Mouse (Mus musculus): ENCODE results near the gene Mmel1.

Mmel1 gene

DNA sequence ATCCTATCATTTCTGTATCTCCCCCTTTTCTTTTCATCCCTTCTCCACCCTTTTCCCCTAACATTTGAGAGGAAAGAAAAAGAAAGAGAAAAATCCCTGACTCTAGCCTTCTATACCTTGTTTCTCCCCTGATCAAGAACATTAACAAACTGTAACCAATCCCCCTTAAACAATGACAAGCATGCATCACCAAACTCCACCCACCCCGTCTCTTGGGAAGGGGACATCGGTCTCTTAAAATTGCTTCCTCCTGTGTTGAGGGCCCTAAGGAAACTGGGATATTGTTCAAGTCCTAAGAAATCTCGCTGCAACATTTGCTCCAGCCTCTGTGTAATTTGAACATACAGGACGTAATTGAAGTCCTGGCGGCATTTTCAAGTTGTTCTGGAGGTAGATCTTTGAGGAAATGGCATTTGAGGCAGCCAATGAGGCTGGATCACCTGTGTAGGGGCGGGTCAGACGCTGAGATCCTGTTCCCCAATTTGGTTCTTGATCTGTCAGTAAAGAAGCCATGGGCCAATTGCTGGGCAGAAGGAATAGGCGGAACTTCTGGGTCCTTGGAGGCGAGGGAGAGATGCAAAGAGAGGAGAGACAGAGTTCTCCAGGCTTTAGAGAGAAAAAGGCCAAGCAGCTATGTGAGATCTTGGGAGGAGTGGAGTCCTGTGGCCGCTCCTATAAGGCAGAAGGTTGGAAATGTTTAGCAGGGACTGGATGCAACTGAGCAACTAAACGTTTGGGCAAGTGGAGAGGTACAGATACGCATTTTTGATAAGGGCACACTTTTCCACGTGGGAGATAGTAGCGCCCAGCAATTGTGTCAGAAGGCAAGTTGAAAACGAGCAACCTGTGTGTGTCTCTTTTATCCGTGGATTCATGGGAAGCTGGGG lies 35.0 kb downstream of the Mmel1 start:
- peak; percentile 91 to 95 for DNase-seq (ENCODE audit: low spot score in 2 of 2)

DNA sequence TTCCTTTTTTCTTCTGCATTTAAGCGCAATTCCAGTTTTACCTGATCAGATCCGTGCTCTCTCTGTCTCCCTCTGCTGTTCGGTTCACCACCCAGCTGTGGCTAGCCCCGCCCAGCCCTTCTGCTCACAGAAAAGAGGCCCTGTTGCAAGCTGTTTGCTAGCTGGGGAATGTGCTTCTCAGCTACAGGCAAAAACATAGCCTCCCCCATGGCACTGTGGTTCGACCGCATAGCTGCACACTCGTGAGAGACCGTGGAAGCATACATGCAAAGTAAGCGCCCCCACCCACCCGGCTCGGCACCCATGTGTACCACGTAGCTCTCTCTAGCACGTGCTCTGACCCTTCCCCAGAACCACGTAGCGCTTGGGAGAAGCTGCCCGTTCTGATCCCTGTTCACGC lies 38.4 kb downstream of the Mmel1 start:
- peak; percentile 72 to 79 for DNase-seq (ENCODE audit: low spot score in 2 of 2)

DNA sequence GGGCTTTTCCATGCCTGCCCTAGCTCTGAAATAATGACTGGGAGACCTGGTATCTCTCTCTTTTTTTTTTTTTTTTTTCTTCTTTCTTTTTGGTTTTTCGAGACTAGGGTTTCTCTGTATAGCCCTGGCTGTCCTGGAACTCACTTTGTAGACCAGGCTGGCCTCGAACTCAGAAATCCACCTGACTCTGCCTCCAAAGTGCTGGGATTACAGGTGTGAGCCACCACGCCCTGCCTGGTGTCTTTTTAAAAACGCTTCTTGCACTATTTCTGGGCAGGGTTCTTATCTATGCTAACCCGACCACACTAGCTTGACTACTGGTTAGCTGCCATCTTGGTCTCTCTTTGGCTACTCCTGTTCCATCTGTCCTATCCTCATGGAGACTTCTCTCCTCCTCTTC lies 39.1 kb downstream of the Mmel1 start:
- DNase-seq (ENCODE audit: low spot score in 2 of 2), result no peak

DNA sequence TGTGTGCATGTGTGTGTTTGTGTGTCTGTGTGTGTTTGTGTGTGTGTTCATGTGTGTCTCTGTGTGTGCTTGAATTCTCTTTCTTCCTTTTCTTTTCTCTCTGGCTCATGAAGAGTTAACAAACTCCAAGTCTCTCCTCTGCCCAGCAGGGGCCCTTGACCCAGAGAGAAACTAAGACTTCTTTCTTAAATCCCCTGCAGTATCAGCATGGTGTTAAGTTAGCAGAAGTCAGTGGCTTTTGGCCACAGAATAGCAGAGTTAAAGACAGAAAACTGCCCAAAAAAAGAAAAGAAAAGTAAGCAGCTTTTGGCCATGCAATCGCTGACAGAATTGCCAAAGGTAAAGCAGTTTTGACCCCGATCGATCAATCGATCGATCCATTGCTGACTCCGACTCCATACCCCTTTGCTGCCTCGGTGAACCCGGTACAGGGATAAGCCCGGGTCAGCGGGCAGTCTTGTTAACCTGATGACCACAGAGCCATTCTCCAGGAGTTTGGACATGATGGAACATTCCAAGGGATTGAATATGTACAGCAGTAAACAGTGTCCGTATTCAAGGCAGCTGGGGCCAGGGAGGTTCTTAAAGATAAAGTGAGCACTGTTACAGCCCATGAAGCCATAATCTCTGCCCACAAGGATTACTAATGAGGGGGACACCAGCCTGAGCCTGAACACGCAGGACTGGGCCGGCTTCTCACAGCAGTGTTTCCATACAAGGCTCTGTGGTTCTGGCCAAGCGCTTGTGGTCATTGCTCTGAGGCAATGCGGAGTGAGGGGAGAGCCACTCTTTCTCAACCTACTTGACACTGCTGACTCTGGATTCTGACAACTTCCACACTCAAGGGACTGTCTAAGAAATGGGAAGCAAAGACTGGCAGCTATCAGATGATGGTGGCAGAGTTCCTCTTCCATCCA lies 41.5 kb downstream of the Mmel1 start:
- peak; percentile 46 to 57 for DNase-seq (ENCODE audit: low spot score in 2 of 2)

DNA sequence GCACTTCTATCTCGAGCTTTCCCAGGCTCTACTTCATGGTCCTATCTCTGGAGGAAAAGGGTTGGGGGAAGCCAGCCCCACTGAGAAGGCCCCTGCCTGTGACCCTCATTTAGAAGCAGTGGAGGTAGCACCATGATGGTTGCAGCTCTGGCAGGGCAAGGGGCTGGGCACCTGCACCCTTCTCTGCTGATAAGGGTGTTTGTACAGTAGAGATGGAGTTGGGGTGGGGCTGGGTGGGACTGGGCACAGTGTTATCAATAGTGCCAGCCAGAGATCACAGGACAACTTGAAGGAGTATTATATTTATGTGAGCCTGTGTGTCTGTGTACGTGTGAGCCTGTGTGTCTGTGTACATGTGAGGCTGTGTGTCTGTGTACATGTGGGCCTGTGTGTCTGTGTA lies 42.3 kb downstream of the Mmel1 start:
- DNase-seq (ENCODE audit: low spot score in 2 of 2), result no peak

- no peak for DNase-seq (ENCODE audit: low spot score in 2 of 2)
These were observed 44.5 kb downstream of the Mmel1 start for GRCm38 (mm10) chr4:154913845-154914244.

DNA sequence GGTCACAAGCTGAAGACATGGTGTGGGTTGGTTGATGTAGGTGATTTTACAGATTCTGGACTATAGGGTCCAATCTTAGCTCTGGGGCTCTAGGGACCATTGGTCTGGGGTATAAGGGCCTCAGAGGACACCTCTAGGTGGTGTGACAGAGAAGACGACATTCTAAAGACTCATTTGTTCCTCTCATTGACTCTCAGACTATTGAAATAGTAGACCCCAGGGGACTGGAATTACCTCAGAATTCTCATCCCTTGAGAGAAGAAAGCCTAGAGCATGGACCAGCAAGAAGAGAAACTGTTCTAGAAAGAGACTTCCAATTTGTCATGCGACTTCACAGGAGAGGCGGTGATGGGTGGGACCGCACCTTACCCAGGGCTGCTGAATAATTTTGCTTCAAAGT lies 44.9 kb downstream of the Mmel1 start:
- no peak for DNase-seq (ENCODE audit: low spot score in 2 of 2)

DNA sequence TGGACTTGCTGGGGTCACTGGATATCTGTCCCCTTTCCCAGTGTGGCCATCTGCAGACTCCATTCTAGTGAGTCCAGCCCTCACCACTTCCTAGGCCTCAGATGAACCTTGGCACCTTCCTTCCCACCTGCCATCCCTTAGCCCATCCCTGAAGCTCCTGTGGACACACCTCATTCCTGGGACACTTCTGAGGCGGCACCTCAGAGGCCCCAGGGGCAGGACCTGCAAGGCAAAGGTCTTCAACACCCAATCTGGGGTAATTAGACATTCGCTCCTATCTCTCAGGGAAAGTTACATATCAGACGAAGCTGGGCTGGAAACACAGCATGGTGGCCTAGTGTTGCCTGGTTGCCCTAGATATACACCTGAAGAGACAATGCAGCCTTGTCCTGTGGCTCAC lies 45.3 kb downstream of the Mmel1 start:
- DNase-seq (ENCODE audit: low spot score in 2 of 2), result no peak

DNA sequence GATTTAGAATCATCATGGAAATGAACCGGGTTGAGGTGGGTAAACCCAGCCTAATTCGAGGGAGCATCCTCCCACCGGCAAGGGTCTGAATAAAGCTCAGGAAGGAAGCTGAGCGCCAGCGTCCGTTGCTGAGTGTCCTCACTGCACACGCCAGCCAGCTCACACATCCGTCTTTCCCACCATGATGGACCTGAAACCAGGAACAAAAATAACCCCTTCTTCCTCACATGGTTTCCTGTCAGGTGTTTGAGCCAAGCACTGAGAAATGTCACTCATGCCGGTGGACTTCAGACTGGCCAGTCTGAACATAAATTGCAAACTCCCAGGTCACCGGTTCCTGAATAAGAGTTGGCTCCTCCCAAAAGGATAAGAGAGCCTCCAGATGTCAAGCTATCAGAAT lies 45.9 kb downstream of the Mmel1 start:
- no peak for DNase-seq (ENCODE audit: low spot score in 2 of 2)

DNA sequence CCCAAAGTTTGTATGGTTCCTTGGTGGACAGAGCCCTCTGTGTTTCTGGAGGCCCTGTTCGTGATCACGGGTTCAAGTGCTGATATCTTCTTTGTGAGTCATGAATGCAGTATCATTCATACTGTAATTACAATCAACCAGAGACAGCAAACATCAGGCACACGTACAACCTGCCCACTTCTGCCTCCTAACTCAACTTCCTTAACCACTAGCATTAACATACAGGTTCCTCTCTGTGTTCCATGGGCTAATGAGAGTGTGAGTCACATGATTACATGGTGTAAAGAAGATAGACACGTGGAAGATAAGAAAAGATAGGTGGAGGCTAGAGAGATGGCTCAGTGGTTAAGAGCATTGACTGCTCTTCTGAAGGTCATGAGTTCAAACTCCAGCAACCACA lies 47.3 kb downstream of the Mmel1 start:
- DNase-seq (ENCODE audit: low spot score in 2 of 2), result no peak

DNA sequence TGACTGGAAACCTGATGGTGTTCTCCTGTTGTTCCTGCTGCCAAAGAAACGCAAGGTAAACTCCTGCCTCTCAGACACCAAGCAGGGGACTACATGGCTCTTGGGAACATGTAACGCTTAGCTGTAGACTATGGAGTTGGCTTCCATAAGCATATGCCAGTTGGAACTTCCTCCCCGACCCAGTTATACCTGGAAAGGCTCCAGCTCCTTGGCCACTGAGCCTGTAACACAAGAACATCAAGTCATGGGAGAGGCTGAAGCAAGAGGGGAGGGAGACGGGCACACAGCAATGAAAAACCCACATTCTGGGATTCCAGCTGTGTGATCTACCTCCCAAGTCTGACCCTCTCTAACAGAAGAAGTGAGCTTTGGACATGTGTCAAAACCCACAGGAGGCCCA lies 52.9 kb downstream of the Mmel1 start:
- DNase-seq (ENCODE audit: low spot score in 2 of 2), result no peak

DNA sequence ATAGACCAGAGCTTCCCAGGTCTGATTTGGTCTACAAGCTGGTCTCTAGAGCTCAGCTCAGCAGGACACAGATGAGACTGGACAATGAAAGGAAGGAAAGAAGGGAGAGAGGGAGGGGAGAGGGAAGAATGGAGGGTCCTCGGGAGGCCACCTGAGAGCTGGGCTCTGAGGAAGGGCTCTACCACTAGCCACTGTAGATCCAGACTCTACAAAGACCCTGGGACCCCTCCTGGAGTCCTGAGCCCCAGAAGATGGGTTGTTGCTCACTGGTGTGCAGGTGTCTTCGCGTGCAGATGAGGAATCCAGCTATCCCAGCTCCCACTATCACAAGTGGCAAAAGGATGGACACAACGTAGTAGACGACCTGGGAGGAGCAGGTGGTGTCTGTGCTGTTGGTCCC lies 53.5 kb downstream of the Mmel1 start:
- DNase-seq (ENCODE audit: low spot score in 2 of 2), result no peak

DNA sequence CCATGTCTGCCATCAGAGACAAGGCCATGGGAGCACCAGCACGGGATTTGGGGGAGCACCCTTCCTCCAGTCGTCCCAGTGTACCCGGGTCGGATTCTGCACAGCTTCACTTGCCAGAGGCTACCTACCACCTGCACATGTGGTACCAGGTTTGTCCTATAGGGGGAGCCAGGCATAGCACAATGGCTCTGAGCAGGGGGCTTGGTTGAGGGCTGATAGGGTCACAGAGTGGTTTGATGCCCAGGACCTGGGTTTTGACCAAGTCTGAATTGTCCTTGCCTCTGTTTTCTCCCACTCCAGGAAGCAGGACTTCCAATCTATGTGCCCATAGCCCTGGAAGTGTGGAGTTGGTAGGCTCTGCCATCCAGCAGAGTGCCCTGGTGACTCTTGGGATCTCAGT lies 56.0 kb downstream of the Mmel1 start:
- DNase-seq (ENCODE audit: low spot score in 2 of 2), result no peak

DNA sequence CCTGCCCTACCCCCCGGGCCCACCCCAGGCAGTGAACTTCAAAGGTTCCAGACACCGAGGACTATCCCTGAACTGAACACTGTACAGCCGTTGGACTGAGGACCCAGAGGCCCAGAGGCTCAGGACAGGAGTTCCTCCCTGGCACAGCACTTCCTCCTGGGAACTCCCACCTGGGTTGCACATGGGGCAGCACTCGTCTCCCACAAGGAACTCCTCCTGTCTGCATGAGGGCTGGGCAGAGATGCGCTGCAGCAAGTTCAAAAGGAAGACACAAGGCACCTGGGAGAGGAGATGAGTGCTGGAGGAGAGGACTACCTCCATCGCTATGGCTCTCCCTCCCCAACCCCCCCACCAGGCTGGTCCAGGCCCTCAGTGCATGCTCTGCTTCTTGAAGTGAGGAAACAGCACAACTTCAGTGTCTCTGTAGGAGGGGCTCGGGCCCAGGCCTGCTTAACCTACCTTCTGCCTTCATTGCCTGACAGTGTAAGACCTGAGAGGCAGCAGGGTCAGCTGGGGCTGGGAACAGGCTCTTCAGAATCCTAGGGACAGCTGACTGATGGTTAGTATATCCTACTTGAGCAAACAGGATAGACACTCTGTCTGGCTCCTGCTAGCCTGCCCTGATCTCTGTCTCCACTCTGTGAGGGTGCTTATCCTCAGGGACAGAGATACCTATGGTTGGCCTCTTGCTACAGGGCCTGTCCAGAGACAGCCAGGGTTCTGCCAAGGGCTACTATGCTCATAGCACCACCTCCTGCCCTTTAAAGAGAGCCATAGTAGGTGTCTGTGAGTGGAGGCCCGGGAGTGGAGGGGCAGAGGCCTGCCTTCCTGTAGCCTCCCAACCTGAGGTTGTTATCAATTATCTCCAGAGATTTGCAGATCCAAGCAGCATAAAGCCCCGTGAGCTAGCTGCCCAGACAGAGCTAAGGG lies 57.8 kb downstream of the Mmel1 start:
- DNase-seq (ENCODE audit: low spot score in 2 of 2), result no peak

- no peak for DNase-seq (ENCODE audit: low spot score in 2 of 2)
These were observed 58.5 kb downstream of the Mmel1 start for GRCm38 (mm10) chr4:154927899-154928337.

DNA sequence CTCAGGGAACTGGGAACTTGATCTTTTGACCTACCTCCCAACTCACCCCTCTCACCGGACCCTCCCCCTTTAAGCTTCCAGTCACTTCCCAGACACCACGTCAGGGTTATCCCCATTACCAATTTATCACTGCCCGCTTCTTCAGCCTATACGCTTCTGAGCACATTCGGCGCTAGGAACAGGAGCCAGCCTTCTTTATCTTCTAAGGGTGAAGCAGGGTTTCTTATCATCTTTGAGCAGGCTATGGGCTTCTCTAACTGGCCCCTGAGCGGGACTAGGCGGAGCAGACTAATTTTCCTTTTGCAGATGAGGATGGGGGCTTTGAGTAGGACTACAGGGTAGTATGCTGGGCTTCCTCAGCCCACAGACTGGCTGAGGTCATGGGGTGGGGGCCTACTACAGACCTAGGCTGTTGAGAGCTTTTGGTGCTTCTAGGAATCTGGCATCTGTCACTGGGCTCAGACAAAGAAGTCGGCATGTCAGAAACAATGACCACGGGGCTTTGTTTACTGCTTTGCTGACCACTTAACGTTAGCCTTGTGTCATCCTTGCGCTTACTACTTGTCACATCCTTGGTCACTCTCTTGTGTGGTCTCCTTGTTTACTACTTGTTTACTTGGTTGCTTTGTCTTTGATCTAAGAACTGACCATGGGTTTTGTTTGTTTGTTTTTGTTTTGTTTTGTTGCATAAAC lies 59.2 kb downstream of the Mmel1 start, which contains the start of gene Tnfrsf14:
TSS of gene Tnfrsf14 (minus strand) at position 169 of the 693 bp plus-strand sequence.
- no peak for DNase-seq (ENCODE audit: low spot score in 2 of 2)

GRCm38 (mm10) chr4:154929088-154929660 lies 59.8 kb downstream of the Mmel1 start:
- no peak for DNase-seq (ENCODE audit: low spot score in 2 of 2)

DNA sequence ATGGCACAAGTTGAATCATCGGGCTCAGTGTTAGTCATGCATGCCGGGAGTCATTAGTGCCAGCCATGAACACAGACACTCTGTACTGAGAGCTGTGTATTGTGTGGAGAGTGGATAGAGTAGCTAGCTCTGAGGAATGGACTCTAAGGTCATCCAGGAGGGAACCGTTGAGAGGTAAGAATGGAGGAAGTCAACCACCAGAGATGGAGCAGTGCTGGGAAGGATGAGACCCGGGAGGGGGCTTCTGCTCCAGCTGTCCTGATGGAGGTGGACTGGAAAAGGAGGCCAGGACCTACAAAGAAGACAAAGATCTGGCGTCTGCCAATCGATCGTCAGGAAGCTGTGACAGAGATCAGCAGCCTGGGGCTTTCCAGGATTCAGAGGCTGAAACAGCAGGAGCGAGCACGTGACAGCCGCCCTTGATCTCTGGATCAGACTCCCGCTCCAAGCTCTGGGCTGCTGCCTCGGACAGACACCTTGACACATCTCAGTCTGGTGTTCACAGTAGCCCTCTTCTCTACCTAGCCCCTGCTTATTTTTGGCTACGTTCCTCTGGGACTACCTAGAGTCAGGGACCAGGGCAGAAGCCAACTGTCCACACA lies 64.0 kb downstream of the Mmel1 start:
- no peak for DNase-seq (ENCODE audit: low spot score in 2 of 2)

DNA sequence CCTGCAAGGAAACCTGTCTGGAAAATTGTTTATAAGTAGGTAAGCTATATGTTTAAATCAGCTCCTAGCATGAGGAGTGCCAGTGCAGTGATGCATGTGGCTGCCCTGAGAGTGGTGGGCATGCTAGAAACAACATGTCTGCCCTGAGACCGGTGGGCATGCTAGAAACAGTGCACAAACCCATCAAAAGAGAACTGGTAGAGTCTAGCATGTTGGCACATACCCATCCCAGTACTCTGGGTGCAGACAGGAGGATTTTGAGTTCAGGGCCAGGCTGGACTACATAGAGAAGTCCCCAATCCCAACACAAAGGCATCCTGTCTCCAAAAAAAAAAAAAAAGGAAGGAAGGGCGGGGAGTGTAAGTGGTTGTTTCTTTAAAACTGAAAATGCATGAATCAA lies 65.4 kb downstream of the Mmel1 start:
- DNase-seq (ENCODE audit: low spot score in 2 of 2), result no peak

DNA sequence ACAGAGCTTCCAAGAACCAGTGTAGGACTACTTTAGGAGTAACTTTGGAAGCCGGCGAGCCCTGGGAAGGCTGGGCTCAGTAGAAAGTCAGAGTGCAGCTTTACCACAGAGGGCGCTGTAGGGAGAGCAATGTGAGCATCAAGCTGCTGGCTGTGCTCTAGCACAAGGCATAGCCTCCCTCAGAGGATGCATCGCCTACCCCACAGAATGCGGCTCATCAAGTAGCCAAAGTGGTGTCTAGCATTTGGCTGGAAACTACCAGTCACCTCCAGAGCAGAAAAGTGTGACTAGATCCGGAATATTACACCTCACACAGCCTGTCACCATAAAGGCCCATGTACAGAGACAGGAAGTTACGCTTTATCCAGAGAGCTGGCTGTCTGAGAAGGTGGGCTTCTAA lies 66.4 kb downstream of the Mmel1 start:
- no peak for DNase-seq (ENCODE audit: low spot score in 2 of 2)

Data from right cerebral cortex, postnatal 10 days (tissue).